Mouse (Mus musculus): ENCODE data around the gene Ubtfl1.
A peak's percentile ranks its signal among the peaks of the same experiment; 100 is the strongest.
"Not testable (repeated sequence)": the region's sequence is repeated elsewhere in the genome, so short reads cannot be mapped to it uniquely, and the experiment has no call there.

Ubtfl1 gene

DNA sequence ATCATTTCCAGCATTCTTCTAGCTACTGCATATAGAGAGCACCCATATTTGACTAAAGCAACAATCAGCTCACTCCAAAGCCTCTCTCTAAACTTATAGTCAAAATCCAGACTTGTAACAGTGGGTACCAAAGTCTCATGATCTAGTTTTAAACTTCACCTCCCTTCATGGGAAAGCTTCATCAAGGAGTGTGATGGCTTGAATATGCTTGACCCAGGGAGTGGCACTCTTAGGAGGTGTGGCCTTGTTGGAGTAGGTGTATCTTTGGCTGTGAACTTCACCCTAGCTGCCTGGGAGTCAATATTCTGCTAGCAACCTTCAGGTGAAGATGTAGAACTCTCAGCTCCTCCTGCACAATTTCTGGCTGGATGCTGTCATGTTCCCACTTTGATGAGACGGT is at the start of gene Ubtfl1:
Ubtfl1 (plus strand) TSS at position 301 of the 400 bp plus-strand sequence.
- DNase-seq (ENCODE audit: low read depth, low spot score) = no peak

DNA sequence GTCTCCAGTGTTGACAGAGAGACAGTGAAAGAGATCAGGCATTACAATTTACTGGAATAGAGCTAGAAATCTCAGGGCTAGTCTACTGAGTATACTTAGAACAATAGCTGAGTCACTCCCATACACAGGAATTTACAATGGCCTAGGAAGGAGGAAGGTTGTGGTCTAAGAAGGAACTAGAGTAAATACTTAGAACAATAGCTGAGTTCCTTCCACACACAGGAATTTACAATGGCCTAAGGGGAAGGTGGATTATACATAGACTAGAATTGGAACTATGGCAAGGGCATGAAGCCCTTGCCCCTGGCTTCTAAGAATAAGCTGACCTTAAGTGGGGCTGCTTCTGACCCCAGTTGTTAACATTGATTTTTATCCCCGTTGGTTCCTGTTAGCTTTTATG is 31.2 kb upstream of the Ubtfl1 start:
- peak; percentile 69 for DNase-seq (ENCODE audit: low read depth, low spot score)

DNA sequence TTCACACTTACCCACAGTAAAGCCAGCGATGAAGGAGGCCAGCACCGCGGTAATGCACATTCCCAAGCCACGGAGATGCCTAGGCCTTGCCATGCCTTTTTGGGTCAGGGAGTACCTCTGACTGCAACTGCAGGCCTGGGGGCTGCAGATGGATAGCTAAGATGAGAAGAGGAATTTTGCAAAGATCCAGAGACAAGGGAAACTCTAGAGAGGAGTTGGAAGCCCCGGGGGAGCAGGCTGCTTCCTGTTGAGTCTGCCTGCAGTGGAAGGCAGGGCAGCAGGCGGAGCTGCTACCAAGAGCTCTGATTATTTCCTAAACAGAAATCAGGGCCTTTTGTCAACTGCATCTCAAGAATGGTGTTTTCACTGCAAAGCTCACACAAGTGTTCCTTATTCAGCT is 18.4 kb upstream of the Ubtfl1 start:
- no peak for DNase-seq (ENCODE audit: low read depth, low spot score)

DNA sequence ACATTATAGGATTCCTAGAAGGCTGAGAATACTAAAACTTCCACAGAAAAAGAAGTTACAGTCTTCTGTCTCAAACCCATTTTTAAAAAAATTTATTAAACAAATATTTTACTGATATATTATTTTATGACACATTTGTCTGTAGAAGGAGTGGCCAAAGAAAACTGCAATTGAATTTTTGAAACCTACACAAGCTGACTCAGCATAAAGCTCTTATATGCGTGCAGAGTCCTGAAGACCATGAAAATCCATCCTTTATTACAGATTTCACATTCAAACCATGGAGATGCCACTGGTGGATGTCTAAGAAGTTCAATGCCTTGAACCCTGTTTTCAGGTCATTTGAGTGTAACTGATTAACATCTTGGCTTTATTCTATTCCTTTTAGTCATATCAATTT is 4.6 kb upstream of the Ubtfl1 start:
- no peak for DNase-seq (ENCODE audit: low read depth, low spot score)

DNA sequence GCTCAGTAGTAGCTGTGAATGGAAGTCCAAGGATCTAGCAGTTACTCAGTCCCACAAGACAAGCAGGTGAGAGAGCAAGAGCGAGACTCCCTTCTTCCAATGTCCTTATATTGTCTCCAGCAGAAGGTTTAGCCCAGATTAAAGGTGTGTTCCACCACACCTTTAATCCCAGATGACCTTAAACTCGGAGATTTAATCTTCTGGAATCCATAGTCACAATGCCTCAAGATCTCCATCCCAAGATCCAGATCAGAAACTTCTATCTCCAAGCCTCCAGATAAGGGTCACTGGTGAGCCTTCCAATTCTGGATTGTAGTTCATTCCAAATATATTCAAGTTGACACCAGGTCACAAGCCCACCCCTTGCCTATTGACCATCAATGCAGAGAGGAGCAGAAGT is 1.3 kb upstream of the Ubtfl1 start, which contains the start of gene Naalad2:
Naalad2 (minus strand) TSS at position 101 of the 400 bp plus-strand sequence.
- not testable (repeated sequence) for DNase-seq (ENCODE audit: low read depth, low spot score)

DNA sequence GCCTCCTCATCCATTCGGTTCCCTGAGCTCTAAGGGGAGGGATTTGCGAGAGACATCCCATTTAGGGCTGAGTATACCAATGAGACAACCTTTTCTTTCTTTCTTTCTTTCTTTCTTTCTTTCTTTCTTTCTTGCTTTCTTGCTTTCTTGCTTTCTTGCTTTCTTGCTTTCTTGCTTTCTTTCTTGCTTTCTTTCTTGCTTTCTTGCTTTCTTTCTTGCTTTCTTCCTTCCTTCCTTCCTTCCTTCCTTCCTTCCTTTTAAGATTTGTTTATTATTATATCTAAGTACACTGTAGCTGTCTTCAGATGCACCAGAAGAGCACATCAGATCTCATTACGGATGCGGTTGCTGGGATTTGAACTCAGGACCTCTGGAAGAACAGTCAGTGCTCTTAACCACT is 8.2 kb downstream of the Ubtfl1 start:
- not testable (repeated sequence) for DNase-seq (ENCODE audit: low read depth, low spot score)

DNA sequence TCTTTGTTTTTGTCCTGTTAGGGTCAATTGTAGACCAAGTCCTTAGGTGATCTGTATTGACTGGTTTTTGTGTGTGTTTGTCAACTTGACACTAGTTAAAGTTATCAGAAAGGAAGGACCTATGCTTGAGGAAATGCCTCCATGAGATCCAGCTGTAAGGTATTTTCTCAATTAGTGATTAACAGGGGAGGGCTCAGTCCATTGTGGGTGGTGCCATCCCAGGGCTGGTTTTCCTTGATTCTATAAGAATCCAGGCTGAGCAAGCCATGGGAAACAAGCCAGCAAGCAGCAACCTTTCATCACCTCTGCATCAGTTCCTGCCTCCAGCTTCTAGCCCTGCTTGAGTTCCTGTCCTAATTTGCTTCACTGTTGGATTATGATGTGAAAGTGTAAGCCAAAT is 26.1 kb downstream of the Ubtfl1 start, which contains the start of gene Mbd3l2:
Mbd3l2 (plus strand) TSS at position 301 of the 400 bp plus-strand sequence.
- no peak for DNase-seq (ENCODE audit: low read depth, low spot score)

DNA sequence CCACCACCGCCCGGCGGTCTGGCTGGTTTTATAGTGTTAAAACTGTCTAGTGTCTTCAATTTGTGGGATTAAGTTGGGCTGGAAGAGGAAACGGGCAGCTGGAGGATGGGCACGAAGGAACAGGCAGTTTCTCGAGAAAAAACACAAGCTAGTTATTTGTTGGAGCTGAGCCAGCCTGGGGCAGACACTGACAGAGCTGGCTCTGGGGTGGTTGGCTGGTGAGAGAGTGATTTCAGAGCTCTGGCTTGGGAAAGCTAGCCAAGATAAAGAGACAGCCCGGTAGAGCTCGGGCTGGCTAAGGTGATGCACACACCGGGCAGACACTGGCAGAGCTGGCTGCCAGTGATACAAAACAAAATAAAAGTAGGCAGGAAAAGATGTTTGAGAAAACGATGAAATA is 27.5 kb downstream of the Ubtfl1 start:
- no peak for DNase-seq (ENCODE audit: low read depth, low spot score)

DNA sequence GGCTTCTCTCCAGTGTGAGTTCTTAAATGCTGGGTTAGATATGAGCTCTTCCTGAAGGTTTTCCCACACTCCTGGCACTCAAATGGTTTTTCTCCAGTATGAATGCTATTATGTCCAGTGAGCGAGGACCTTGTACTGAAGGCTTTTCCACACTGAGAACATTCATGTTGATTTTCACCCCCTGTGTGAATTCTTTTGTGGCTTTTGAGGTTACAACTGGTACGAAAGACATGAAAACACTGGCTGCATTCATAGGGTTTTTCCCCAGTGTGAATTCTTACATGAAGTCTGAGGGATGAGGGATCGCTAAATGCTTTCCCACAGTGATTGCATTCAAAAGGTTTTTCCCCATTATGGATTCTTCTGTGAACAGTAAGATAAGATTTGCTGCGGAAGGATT is 52.3 kb downstream of the Ubtfl1 start:
- DNase-seq (ENCODE audit: low read depth, low spot score) = no peak
